Mouse (Mus musculus): ENCODE measurements around the gene Gm49384.

Gm49384 gene

DNA sequence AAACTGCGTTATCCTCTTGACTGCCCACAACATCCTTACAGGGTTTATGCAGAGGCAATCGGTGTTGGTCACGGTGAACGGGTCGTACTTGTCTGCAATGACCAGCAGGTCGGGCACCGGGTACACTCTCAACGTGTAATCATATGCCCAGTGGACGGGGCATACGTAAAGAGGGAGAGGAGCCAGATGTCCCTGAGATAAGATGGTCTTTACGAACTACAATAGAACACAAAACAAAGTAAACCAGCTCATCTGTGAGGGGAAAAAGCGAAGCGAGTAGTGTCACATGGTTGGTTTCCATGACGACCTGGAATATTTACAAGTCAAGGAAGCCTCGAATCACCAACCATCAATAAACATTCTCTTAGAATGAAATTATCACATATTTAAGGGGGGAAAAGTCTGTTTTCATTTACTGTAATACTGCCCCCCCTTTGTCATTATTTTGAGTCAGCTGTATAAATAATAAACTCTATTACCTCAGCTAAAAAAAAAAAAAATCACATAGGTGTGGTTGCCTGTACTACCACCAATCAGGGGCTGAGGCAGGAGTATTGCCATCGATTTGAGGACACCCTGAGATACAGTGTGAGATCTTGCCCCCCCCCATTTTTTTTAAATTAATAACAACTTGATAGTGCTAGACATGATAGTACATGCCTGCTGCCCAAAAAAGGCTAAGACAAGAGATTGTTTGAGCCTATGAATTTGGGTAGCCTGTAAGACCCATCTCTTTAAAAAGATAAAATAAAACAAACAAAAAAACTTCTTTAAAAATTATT is at the start of gene Gm49384:
Gm49384 (minus strand) TSS at position 216 of the 782 bp plus-strand sequence.
- DNase-seq: no peak

DNA sequence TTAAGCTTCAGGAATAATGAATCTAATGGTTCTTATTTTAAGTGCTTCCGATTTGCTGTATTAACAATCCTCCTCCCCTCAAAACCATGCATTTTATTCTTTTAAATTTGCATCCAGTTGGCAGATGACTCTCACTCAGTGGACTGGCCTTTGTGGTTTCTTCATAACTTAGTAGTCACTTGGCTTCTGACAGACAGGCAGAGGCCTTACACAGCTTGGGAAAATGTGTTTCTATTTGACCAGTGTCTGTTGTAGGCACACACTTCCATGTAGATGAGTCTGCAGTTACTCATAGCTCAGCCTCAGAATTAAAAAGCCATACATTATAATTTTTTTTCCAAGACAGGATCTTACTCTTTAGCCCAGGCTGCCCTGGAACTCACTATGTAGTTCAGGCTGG is 49.7 kb upstream of the Gm49384 start:
- DNase-seq: no peak

- DNase-seq: no peak
Measured at GRCm38 (mm10) chr12:69250756-69251155, 46.7 kb upstream of the Gm49384 start.

DNA sequence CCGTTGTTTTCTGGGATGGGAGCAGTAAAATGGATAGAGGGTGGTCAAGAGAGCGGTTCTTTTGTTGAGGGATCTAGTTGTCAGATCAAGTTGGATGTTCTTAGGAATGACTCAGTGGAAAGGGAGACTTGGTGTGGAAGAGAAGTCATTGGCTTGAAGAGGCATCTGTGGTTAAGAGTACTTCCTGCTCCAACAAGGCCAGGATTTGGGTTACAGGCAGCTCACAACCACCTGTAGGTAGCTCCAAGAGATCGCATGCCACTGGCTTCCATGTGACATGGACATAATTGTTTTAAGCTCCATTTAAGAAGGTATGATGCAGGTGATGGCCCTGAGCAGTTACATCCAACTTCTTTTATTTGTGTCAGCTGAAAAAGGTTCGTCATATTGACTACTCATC is 45.7 kb upstream of the Gm49384 start:
- DNase-seq: no peak

DNA sequence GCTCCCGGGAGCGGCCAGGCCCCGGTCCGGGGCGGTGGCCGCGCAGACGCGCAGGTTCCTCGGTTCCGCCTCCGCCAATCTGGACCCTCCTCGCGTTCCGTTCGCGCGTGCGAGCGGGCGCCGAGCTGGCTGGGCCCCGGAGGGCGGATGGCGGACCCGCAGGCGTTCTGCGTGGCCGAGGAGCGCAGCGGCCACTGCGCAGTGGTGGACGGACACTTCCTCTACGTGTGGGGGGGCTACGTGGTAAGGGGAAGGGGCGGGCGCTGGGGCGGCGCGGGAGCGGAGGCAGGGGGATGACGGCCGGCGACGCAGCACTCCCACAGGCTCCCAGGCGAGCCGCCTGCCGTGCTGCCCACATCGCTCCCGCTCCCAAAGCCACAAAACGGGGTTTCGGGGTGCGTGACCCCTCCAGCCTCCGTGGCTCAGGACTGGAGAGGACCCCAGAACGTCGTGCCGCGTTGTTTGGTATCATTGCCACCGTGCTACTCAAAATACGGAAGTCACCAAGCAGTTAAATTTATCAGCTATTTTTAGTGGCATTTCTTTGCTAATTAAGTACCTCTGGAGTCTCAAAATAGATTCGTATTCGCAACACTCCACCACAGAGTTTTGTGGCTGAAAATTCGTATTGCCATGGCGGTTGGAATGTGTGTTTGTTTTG is 37.8 kb upstream of the Gm49384 start:
- DNase-seq: peak; percentile 63

DNA sequence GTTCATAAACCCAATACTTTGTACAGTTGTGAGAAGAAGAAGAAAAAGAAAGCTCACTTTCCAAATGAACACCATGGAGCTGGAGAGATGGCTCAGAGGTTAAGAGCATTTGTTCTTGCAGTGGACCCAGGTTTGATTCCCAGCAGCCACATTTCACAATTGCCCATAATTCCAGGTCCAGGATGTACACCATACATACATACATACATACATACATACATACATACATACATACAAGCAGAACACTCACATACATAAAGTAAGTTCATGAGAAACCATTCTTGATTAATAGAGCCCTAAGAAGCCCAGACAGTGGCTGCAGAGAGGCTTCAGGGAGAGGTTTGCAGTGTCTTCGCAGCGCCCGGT is 37.3 kb upstream of the Gm49384 start:
- DNase-seq: no peak

DNA sequence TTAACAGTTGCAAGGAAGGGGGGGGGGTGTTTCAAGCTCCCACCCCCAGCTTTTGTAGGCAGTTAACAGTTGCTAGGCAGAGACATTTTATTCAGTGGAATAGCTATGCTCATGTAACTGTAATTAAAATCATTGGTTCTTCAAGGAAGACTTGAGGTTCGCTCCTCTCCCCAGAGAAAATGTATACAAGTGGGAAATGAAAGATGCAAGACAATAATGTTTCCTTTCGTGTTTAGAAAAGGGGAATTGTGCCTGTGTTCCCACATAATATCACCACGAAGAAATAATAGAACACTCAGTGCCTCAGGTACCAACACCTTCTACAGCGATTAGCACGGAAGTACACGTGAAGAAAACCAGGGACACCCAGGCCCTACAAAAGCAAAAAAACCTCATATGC is 36.8 kb upstream of the Gm49384 start, which contains the start of gene Klhdc1:
Klhdc1 (plus strand) TSS at position 301 of the 400 bp plus-strand sequence.
- no peak for DNase-seq

GRCm38 (mm10) chr12:69238284-69238683 is 34.2 kb upstream of the Gm49384 start:
- no peak for DNase-seq

DNA sequence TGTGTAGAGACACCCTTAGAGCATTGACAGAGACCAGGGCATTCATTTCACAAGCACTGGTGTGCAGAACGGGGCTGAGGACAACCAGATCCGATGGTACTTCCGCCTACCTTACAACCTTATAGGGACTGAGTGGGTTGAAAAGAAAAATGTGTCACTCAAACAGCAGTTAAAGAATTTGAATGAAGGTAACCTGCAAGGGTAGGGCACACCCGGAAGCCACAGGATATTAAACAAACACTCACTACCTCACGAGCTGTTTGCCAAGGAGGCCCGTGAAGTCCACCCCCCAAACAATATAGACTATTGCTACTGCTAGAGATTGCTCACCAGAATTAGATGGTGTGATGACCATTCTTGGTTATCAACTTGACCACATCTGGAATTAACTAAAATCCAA is 31.7 kb upstream of the Gm49384 start:
- no peak for DNase-seq

GRCm38 (mm10) chr12:69229251-69229650 is 25.2 kb upstream of the Gm49384 start:
- DNase-seq: no peak

DNA sequence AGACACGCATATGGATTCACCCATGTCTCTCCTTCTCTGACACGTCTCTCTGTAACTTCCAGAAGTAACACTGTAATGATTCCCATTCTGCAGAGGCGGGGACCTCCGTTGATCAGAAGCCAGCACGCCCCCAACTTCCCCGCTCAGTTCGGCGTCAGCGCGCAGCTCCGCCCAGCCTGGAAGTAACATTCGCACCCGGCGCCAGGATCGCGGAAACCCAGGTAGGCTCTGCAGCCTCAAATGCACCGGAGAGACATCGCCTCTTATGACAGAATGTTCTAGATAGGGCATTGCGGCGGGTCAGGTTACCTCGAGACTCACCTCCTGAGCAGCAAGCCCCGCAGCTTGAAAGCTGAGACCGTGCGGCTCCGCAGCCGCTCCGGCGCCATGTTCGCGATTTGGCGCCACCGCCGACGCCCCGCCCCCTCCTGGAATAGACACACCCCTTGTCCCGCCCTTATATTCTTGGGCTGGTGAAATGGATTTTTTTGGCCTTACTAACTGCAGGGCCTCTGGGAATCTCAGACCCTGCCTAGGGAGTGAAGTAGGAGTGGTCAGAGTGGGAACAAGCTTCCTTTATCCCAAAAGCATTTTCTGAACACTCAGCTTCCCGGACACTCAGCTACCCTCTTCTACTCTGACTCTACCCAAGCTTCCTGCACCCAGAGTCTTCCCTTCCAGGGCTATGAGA is 23.9 kb upstream of the Gm49384 start, which contains the start of gene Pole2:
Pole2 (minus strand) TSS at position 420 of the 691 bp plus-strand sequence.
- peak; percentile 65 for DNase-seq

DNA sequence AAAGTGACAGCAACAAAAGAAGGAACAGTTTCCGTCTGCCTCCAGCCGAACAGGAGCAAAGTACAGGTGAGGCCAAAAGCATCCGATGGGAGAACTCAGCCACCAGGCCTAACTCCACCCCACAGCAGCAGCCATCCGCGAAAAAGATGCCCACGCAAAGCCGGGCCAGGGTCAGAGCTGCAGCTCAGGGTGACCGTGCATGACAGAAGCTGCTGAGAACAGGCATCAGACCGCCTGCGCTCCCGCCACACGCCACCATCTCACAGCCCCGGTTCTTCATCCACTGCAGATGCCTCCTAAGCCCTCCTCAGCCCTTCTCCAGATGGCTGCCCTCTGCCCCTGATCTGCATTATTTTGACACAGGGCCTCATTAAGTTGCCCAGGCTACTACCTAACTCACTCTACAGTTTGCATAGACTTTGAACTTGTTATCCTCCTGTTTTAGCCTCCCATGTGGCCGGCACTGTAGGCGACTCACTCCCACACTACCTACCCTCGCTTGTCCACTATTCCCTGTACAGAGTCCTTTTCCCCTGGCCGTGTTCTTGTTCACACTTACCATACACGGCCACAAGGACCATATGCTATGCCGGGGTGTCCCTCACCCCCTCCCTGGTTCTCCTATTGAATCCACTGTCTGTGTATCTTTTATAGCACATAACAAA is 16.7 kb upstream of the Gm49384 start:
- DNase-seq: no peak

- no peak for DNase-seq
Measured at GRCm38 (mm10) chr12:69216587-69216986, 12.5 kb upstream of the Gm49384 start.

GRCm38 (mm10) chr12:69215000-69215785 is 11.1 kb upstream of the Gm49384 start:
- peak; percentile 80 for DNase-seq

DNA sequence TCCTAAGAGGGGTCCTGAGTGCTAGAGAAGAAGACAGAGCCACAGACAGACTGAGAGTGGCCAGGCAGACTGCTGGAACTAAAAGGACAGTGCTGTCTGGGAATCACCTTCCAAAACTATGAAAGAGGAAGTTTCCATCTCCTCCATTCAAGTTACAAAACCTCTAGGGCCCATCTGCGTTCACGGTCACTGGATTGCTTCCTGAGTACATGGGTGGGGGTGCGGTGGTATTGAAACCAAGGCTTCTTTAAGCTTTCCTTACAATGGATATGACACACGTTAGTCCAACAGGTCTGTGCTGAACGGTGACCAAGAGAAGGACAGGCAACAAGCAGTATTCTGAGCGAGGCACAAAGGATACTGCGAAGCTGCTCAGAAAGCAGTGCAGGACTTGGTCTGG is 10.3 kb upstream of the Gm49384 start:
- no peak for DNase-seq

GRCm38 (mm10) chr12:69213186-69213777 is 9.2 kb upstream of the Gm49384 start:
- DNase-seq: no peak

DNA sequence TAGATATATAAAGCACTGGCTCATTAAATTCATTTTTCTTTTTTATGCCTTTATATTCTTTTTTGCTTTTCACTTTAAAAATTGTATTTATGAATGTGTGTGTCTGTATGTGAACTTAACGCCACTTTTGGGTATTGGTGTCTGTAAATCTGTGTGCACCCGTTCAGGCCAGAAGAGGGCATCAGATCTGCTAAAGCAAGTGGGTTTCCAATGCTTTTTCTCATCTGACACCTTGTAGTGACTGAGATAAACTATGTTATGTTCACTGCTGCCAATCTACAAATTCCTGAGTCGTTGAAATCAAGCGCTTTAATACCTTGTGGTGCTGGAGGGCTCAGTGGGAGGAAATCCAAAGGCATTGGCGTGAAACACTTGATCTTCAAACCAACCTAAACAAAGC is 7.0 kb upstream of the Gm49384 start:
- DNase-seq: no peak

DNA sequence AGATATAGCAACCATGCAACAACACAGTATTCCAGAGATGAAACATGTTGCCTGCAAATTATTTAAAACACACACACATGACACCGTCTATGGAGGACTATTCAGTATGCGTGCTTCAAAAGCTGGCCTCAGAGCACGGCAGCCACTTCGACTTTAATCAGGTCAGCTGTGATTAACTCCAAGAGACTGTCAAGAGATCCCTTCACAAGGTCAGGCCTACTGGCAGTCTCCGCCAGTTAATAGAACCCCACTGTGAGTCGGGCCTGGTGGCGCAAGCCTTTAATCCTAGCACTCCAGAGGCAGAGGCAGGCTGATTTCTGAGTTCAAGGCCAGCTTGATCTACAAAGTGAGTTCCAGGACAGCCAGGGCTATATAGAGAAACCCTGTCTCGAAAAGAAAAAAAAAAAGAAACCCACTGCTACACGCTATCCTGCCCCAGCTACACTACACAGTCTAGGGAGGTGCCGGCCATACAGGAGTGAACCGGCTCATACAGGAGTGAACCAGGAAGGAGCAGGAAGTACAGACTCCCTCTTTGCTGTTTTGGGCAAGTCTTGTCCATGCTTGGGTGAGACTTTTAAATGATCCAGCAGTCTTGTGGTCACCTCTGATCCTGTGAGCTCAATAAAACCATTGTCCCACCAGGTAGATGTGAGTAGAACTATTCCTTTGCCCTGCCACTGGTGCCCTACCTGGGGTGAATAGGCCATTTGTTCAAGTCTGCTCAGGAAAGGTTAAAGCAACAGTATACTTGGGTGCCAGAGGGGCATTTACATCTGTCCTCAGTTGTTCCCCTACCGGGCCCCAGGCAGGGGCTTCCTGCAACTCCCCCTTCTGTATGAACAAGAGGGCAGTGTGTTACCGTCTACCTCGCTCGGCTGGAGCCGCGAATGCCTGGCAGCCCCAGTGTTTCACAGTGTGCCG is 6.3 kb upstream of the Gm49384 start:
- DNase-seq: no peak

DNA sequence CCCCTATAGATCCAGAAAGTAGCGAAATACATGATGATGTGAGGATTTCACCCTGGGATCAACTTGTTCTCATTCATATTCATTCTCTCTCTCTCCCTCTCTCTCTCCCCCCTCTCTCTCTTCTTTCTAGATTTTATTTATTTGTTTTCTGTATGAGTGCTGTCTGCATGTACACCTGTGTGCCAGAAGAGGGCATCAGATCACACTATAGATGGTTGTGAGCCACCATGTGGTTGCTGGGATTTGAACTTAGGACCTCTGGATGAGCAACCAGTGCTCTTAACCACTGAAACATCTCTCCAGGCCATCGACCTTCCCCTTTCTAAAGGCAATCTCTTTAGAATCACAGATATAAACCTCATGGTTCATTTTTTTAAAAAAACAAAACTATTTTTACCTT is 4.5 kb upstream of the Gm49384 start:
- no peak for DNase-seq

DNA sequence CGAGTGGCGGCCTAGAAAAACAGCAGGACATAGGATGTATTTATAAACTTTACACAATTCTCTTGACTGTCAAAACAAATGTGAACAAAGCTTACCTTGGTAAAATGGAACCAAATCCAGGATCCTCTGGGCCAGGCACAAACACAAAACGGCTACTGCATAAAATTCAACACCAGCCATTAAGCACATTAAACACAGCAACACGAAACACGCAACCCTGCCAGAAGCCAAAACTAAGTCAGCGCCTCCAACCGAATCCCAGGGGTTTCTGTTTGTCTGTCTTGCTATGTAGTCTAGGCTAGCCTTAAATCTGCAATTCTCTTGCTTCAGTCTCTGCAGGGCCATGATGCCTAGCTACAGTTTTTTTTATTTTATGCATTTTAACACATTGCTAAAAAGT is 3.9 kb upstream of the Gm49384 start:
- DNase-seq: no peak

- DNase-seq: no peak
Measured at GRCm38 (mm10) chr12:69207396-69207795, 3.3 kb upstream of the Gm49384 start.
